In genomic region chr19:32239459-32239792, GRCm38 (mm10) we compare ENCODE assay signal across 18 mouse cellular contexts.
DNase-seq lines count a peak whose midpoint lies in the region; ATAC-seq and TF ChIP-seq lines count a peak whose summit lies in the region.
"Had no signal": no experiment of that assay in that cellular context is flagged by ENCODE, and none has a peak within 500 bp of the region (broad histone marks: within the 10 kb centered on the region; RNA-seq: fewer than 3 reads in every experiment).

No protein-coding gene starts in this region.

- no peaks in the 10 kb centered on the region for H3K9me3 ChIP-seq in lung, postnatal 0 days (ENCODE audit: low read length)
- no peaks in the 10 kb centered on the region for H3K9me3 ChIP-seq in MEL (replicated peaks; ENCODE audit: insufficient read depth, low read length)
- no peaks in the 10 kb centered on the region for H3K9me3 ChIP-seq in liver, embryonic 15.5 days (replicated peaks)
- H3K9me3 ChIP-seq in stomach, postnatal 0 days (ENCODE audit: control insufficient read depth, low read length) = no peaks in the 10 kb centered on the region
- H3K9me3 ChIP-seq: neural tube, embryonic 12.5 days had no signal

- no peaks in the 10 kb centered on the region for H3K27me3 ChIP-seq in lung, postnatal 0 days (replicated peaks; ENCODE audit: insufficient read depth, low read length)
- no peaks in the 10 kb centered on the region for H3K27me3 ChIP-seq in MEL (ENCODE audit: control insufficient read depth in 1 of 2, insufficient read depth in 2 of 2, low read length in 2 of 2)
- H3K27me3 ChIP-seq in liver, embryonic 15.5 days = no peaks in the 10 kb centered on the region
- no peaks in the 10 kb centered on the region for H3K27me3 ChIP-seq in stomach, postnatal 0 days (ENCODE audit: control insufficient read depth, insufficient read depth, low read length)
- H3K27me3 ChIP-seq: neural tube, embryonic 12.5 days had no signal

- H3K9ac ChIP-seq in lung, postnatal 0 days (replicated peaks; ENCODE audit: low read depth) = no peak overlapping the region
- H3K9ac ChIP-seq in MEL (ENCODE audit: control insufficient read depth, low read depth, low read length, poor library complexity, severe bottlenecking) = peak overlapping the region; percentile 68
- peak overlapping the region; percentile 74 for H3K9ac ChIP-seq in liver, embryonic 15.5 days
- H3K9ac ChIP-seq in stomach, postnatal 0 days (ENCODE audit: low read length) = no peak overlapping the region
- H3K9ac ChIP-seq: neural tube, embryonic 12.5 days had no signal

- 0 out of 2 replicates have a peak, but pooled peaks cover 8% of the 10 kb centered on the region for H3K4me1 ChIP-seq in lung, postnatal 0 days (ENCODE audit: insufficient read depth, low read depth, low read length)
- peaks cover 6% of the 10 kb centered on the region for H3K4me1 ChIP-seq in lung, adult 2 months (ENCODE audit: control insufficient read depth, insufficient read depth, low read length)
- H3K4me1 ChIP-seq in MEL (ENCODE audit: control insufficient read depth in 1 of 2, insufficient read depth in 2 of 2, low read length in 2 of 2) = peaks cover 11 to 27% of the 10 kb centered on the region in 2 experiments
- peaks cover 69% of the 10 kb centered on the region for H3K4me1 ChIP-seq in liver, embryonic 15.5 days (replicated peaks)
- 0 out of 2 replicates have a peak, but pooled peaks cover 2% of the 10 kb centered on the region for H3K4me1 ChIP-seq in stomach, postnatal 0 days (replicated peaks; ENCODE audit: control insufficient read depth, insufficient read depth)
- H3K4me1 ChIP-seq: neural tube, embryonic 12.5 days had no signal

- no peaks in the 10 kb centered on the region for H3K36me3 ChIP-seq in lung, postnatal 0 days (ENCODE audit: insufficient read depth, low read length)
- peaks cover 0 to 23% of the 10 kb centered on the region in 2 experiments; a peak in 2 of 4 replicates for H3K36me3 ChIP-seq in MEL (ENCODE audit: control insufficient read depth in 1 of 2, insufficient read depth in 2 of 2, low read length in 2 of 2)
- H3K36me3 ChIP-seq in liver, embryonic 15.5 days (replicated peaks) = peaks cover 4% of the 10 kb centered on the region; the same call in 1 of the 2 replicates
- H3K36me3 ChIP-seq in stomach, postnatal 0 days (ENCODE audit: control insufficient read depth, insufficient read depth, low read length) = no peaks in the 10 kb centered on the region
- H3K36me3 ChIP-seq: neural tube, embryonic 12.5 days had no signal

- no peak for TF ChIP-seq CTCF in lung, postnatal 0 days (IDR thresholded peaks at IDR 0.05)
- TF ChIP-seq CTCF in lung, adult 2 months (IDR thresholded peaks at IDR 0.05; ENCODE audit: insufficient read depth, low read length) = no peak
- TF ChIP-seq CTCF in MEL (IDR thresholded peaks at IDR 0.05 in 2 of 3, conservative IDR thresholded peaks at IDR 0.05 in 1 of 3; ENCODE audit: control insufficient read depth in 1 of 3, insufficient read depth in 1 of 3, low read depth in 2 of 3, low read length in 3 of 3, poor library complexity in 1 of 3, severe bottlenecking in 1 of 3) = no peak
- TF ChIP-seq CTCF in stomach, postnatal 0 days (IDR thresholded peaks at IDR 0.05; ENCODE audit: low read depth) = no peak

- TF ChIP-seq POLR2A in lung, adult 2 months (IDR thresholded peaks at IDR 0.05; ENCODE audit: borderline replicate concordance, extremely low read depth, low read depth, low read length) = no peak
- TF ChIP-seq POLR2A in MEL (IDR thresholded peaks at IDR 0.05; ENCODE audit: control insufficient read depth in 1 of 2, insufficient read depth in 1 of 2, low read depth in 1 of 2, low read length in 2 of 2, poor library complexity in 1 of 2) = peak in 1 of 2 experiments; percentile 45; a peak in 1 of 4 replicates

- DNase-seq in lung, postnatal 0 days (ENCODE audit: low spot score) = peak; percentile 26
- DNase-seq in lung, adult 2 months = no peak
- no peak for DNase-seq in MEL (ENCODE audit: low read depth, low spot score)
- no peak for DNase-seq in c-Kit-positive CD71-positive TER-119-positive erythroid progenitor cells, embryonic 14.5 days (ENCODE audit: low spot score)
- DNase-seq in stomach, postnatal 0 days (ENCODE audit: low spot score) = no peak
- DNase-seq in left cerebral cortex, postnatal 14 days (ENCODE audit: low spot score in 2 of 2) = no peak
- DNase-seq: cerebellum, adult 8-10 months; gastrocnemius, postnatal 36 days; heart, postnatal 4 days; layer of hippocampus, postnatal 36 days; left cerebral cortex, postnatal 4 days; right cerebral cortex, postnatal 4 days; thymus, postnatal 25 days had no signal

- H3K4me2 ChIP-seq in lung, postnatal 0 days (replicated peaks; ENCODE audit: low read depth, low read length) = no peak overlapping the region
- H3K4me2 ChIP-seq in liver, embryonic 15.5 days = peak overlapping the region; percentile 76
- H3K4me2 ChIP-seq in stomach, postnatal 0 days (replicated peaks; ENCODE audit: low read depth) = no peak overlapping the region
- H3K4me2 ChIP-seq: midbrain, embryonic 11.5 days; neural tube, embryonic 12.5 days had no signal

- peaks cover 27% of the 10 kb centered on the region for H3K79me2 ChIP-seq in MEL (ENCODE audit: control insufficient read depth, insufficient read depth, low read length, poor library complexity)

- TF ChIP-seq EP300 in lung, postnatal 0 days (IDR thresholded peaks at IDR 0.05) = no peak
- peak; percentile 38 to 66; a peak in 3 of 4 replicates for TF ChIP-seq EP300 in MEL (IDR thresholded peaks at IDR 0.05; ENCODE audit: low read depth in 1 of 2, low read length in 2 of 2)
- no peak for TF ChIP-seq EP300 in stomach, postnatal 0 days (optimal IDR thresholded peaks at IDR 0.05)

- WGBS in lung, postnatal 0 days = 60% methylated on average over 5 of the region's 6 CpGs
- WGBS in lung, adult 2 months = 62% methylated on average over 6 of the region's 6 CpGs
- WGBS in liver, embryonic 15.5 days (ENCODE audit: insufficient replicate concordance) = 12% methylated on average over 4 of the region's 6 CpGs
- 83% methylated on average over 6 of the region's 6 CpGs for WGBS in stomach, postnatal 0 days

- ATAC-seq in lung, postnatal 0 days = no peak
- ATAC-seq in liver, embryonic 15.5 days (ENCODE audit: insufficient read depth) = no peak
- no peak for ATAC-seq in stomach, postnatal 0 days (ENCODE audit: low FRiP score, low TSS enrichment)
- ATAC-seq: forebrain, embryonic 14.5 days; hindbrain, embryonic 16.5 days had no signal

- H3K27ac ChIP-seq in lung, postnatal 0 days (ENCODE audit: low read length) = no peak overlapping the region
- H3K27ac ChIP-seq in MEL (ENCODE audit: control insufficient read depth, low read depth, low read length) = peak overlapping the region; percentile 100
- H3K27ac ChIP-seq in liver, embryonic 15.5 days (replicated peaks) = peak overlapping the region; percentile 98
- no peak overlapping the region for H3K27ac ChIP-seq in stomach, postnatal 0 days (replicated peaks)
- H3K27ac ChIP-seq: neural tube, embryonic 12.5 days had no signal

- H3K4me3 ChIP-seq in lung, postnatal 0 days (ENCODE audit: low read depth, low read length) = no peak overlapping the region
- H3K4me3 ChIP-seq in lung, adult 2 months (replicated peaks; ENCODE audit: extremely low read depth, low read depth, low read length) = no peak overlapping the region
- H3K4me3 ChIP-seq in MEL (ENCODE audit: control insufficient read depth in 1 of 2, insufficient read depth in 1 of 2, low read depth in 2 of 2, low read length in 2 of 2) = peak overlapping the region; percentile 41 to 45
- H3K4me3 ChIP-seq in liver, embryonic 15.5 days (replicated peaks) = peak overlapping the region; percentile 67
- no peak overlapping the region for H3K4me3 ChIP-seq in stomach, postnatal 0 days (ENCODE audit: low read depth, low read length)
- H3K4me3 ChIP-seq: neural tube, embryonic 12.5 days had no signal

- no peak for TF ChIP-seq RAD21 in MEL (IDR thresholded peaks at IDR 0.05; ENCODE audit: low read depth, low read length)

- intact Hi-C loops in left cerebral cortex, postnatal 14 days (cut with DNase I) = no loop called here

TF ChIP-seq in MEL, 35 proteins besides CTCF, POLR2A, EP300 and RAD21:
- peak; percentile 54; the same call in 1 of the 2 replicates for TF ChIP-seq TCF12 (IDR thresholded peaks at IDR 0.05; ENCODE audit: low read depth, low read length)
- no peak for TF ChIP-seq MYC (IDR thresholded peaks at IDR 0.05; ENCODE audit: low read depth, low read length)
- no peak for TF ChIP-seq NRF1 (IDR thresholded peaks at IDR 0.05; ENCODE audit: insufficient read depth, low read depth, low read length, poor library complexity, severe bottlenecking)
- TF ChIP-seq ETS1 (IDR thresholded peaks at IDR 0.05; ENCODE audit: low read depth, low read length) = 0 out of 2 replicates have a peak, but pooled peaks have one; percentile 49
- no peak for TF ChIP-seq KAT2A (conservative IDR thresholded peaks at IDR 0.05; ENCODE audit: low read depth, low read length)
- TF ChIP-seq RCOR1 (IDR thresholded peaks at IDR 0.05; ENCODE audit: low read depth, low read length) = 0 out of 2 replicates have a peak, but pooled peaks have one; percentile 27
- no peak; the same call in 1 of the 2 replicates for TF ChIP-seq TAL1 (IDR thresholded peaks at IDR 0.05; ENCODE audit: low read length)

Comparison
In these comparisons a context has a peak if more than half of its experiments do, and no peak if none do; other contexts are left out.
1. H3K27ac ChIP-seq: peak in MEL (single experiment) and liver, embryonic 15.5 days (single experiment); none in lung, postnatal 0 days (single experiment) and stomach, postnatal 0 days (single experiment).
2. H3K4me3 ChIP-seq: peak in MEL (2 of 2) and liver, embryonic 15.5 days (single experiment); none in lung, postnatal 0 days (single experiment), lung, adult 2 months (single experiment) and stomach, postnatal 0 days (single experiment).
3. H3K9ac ChIP-seq: peak in MEL (single experiment) and liver, embryonic 15.5 days (single experiment); none in lung, postnatal 0 days (single experiment) and stomach, postnatal 0 days (single experiment).